Mouse (Mus musculus) hindbrain, postnatal 0 days (tissue): ENCODE data around the gene Ak2. TPM values are rescaled to one million over a fixed set of nuclear protein-coding genes. Genes with fewer than 3 reads are reported as not detected.

ENCODE experiments used
- ATAC-seq: fragments of 200-750 bp; cut with Nextera tagmentation; 2 replicates; pipeline ENCODE4 v1.8.0; 2017; ENCODE audit warnings: mild to moderate bottlenecking, moderate TSS enrichment, moderate library complexity
- DNase-seq: peaks from one replicate; pipeline ENCODE4 v3.0.0-alpha.2; 2015; ENCODE audit warnings: low spot score
- H3K27ac ChIP-seq: fragments of 300-500 bp; sonication (generic); 2 replicates; pipeline ENCODE4 v1.5.1; 2014; ENCODE audit warnings: mild to moderate bottlenecking
- H3K27me3 ChIP-seq: fragments of 300-500 bp; sonication (generic); 2 replicates; pipeline ENCODE4 v1.6.1; 2014; ENCODE audit warnings: low read length, mixed read lengths; ENCODE audit not compliant: insufficient read depth
- H3K36me3 ChIP-seq: fragments of 300-500 bp; sonication (generic); 2 replicates; pipeline ENCODE4 v1.6.1; 2014; ENCODE audit warnings: low read length, mixed read lengths; ENCODE audit not compliant: insufficient read depth
- H3K4me1 ChIP-seq: fragments of 300-500 bp; sonication (generic); 2 replicates; pipeline ENCODE4 v1.6.1; 2014; ENCODE audit warnings: antibody characterized with exemption, low read length, mixed read lengths; ENCODE audit not compliant: insufficient read depth
- H3K4me2 ChIP-seq: fragments of 300-500 bp; sonication (generic); 2 replicates; pipeline ENCODE4 v1.6.1; 2014; ENCODE audit warnings: low read depth, mild to moderate bottlenecking, low read length, moderate library complexity, mixed read lengths
- H3K4me3 ChIP-seq: fragments of 300-500 bp; sonication (generic); 2 replicates; pipeline ENCODE4 v1.5.1; 2014; ENCODE audit warnings: low read length
- H3K9ac ChIP-seq: fragments of 300-500 bp; sonication (generic); replicated peaks from 2 replicates; pipeline ENCODE4 v1.6.1; 2014; ENCODE audit warnings: mild to moderate bottlenecking, low read length, moderate library complexity, mixed read lengths
- H3K9me3 ChIP-seq: fragments of 300-500 bp; sonication (generic); 2 replicates; pipeline ENCODE4 v1.6.1; 2016; ENCODE audit warnings: low read length, mixed read lengths
- CTCF ChIP-seq: IDR thresholded peaks from 2 replicates; pipeline ENCODE4 v1.5.1; 2016; ENCODE audit warnings: antibody characterized with exemption, control low read depth, low read depth
- WGBS: fragments of 180-500 bp; shearing (Covaris S2); extraction: QIAGEN DNeasy Blood & Tissue Kit; methylation state at CpG from one replicate; pipeline ENCODE4 v1.1.7; 2014; 5-methylcytosine and 5-hydroxymethylcytosine counted together
- polyA plus RNA-seq: library from polyadenylated mRNA; unstranded; fragments of >200 nt; fragmentation: Nextera tagmentation; extraction: Ambion mirVana; gene quantifications from 2 replicates; pipeline ENCODE4 v1.2.1, GENCODE M21; 2015
- total RNA-seq: library from RNA; depleted of rRNA; stranded (reverse); fragments of >200 nt; gene quantifications from 2 replicates; pipeline ENCODE4 v1.2.3, GENCODE M21; 2014; rRNA removed

The Ak2 gene
- total and polyA plus RNA-seq, 2 experiments from 2014 or later: 32.3 to 78.5 TPM

DNA sequence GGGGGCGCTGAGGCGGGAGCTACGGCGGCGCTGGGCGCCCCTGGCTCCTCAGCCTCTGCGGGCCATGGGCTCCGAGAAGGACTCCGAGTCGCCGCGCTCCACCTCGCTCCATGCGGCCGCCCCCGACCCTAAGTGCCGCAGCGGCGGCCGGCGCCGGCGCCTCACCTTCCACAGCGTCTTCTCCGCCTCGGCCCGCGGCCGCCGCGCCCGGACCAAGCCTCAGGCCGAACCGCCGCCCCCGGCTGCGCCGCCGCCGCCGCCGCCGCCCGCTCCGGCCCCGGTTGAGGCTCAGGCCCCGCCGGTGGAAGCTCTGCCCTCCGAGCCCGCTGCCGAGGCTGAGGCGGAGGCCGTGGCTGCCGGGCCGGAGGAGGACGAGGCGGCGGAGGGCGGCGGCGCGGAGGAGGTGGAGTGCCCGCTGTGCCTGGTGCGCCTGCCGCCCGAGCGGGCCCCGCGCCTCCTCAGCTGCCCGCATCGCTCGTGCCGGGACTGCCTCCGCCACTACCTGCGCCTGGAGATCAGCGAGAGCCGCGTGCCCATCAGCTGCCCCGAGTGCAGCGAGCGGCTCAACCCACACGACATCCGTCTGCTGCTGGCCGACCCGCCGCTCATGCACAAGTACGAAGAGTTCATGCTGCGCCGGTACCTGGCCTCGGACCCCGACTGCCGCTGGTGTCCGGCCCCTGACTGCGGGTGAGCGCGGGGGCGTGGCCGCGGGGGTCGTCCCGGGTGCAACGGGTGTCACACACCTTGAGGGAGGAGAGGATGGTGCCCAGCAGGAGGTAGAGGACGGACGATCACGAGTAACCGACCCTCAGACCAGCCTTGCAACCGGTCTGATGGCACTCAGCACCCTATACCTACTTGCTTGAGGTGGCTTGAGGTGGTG lies 66.7 kb downstream of the Ak2 start, which contains the start of gene Rnf19b:
TSS of gene Rnf19b (plus strand) at position 65 of the 886 bp plus-strand sequence.
- H3K4me1 ChIP-seq: peaks cover 13% of the 10 kb centered on the region; the same call in 1 of the 2 replicates
- WGBS: under 1% methylated on average over 79 of the region's 107 CpGs
- peak within 1 kb of the TSS; percentile 93 for H3K9ac ChIP-seq
- ATAC-seq (peak; percentile 35), DNase-seq (peak; percentile 39)
- H3K9me3 ChIP-seq: no peaks in the 10 kb centered on the region
- H3K4me3 ChIP-seq: peak within 1 kb of the TSS; percentile 80
- H3K36me3 ChIP-seq: no peaks in the 10 kb centered on the region
- no peak for TF ChIP-seq CTCF
- peak within 1 kb of the TSS; percentile 98 for H3K4me2 ChIP-seq
- H3K27ac ChIP-seq: peak within 1 kb of the TSS; percentile 96
- H3K27me3 ChIP-seq: no peaks in the 10 kb centered on the region

DNA sequence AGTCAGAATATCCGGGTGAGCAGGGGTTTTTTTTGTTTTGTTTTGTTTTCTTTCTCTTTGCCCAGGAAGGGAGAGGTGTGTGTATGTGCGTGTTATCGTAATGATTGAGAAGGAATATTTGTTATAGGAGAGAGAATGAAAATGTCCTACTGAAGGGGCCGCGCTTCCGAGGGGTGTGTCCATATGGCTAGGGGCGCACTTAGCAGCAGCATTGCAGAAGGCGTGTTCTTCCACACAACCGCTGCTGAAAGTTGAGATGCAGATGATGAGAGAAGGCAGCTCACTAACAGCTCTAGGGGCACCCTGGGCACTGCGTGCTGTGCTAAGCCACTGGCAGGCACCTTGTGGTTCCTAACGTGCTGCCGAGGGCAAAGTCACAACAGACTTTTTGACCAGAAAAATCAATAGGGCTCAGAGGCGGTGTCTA lies 67.4 kb downstream of the Ak2 start:
- peak overlapping the region; percentile 93 for H3K9ac ChIP-seq
- H3K27me3 ChIP-seq: no peaks in the 10 kb centered on the region
- no peak for ATAC-seq
- peaks cover 13% of the 10 kb centered on the region; the same call in 1 of the 2 replicates for H3K4me1 ChIP-seq
- no peaks in the 10 kb centered on the region for H3K36me3 ChIP-seq
- 3% methylated on average over 13 of the region's 13 CpGs for WGBS
- TF ChIP-seq CTCF: no peak
- no peaks in the 10 kb centered on the region for H3K9me3 ChIP-seq
- peak overlapping the region; percentile 80 for H3K4me3 ChIP-seq
- peak overlapping the region; percentile 98 for H3K4me2 ChIP-seq
- peak; percentile 41 for DNase-seq
- H3K27ac ChIP-seq: 0 out of 2 replicates have a peak overlapping the region, but pooled peaks have one; percentile 96

DNA sequence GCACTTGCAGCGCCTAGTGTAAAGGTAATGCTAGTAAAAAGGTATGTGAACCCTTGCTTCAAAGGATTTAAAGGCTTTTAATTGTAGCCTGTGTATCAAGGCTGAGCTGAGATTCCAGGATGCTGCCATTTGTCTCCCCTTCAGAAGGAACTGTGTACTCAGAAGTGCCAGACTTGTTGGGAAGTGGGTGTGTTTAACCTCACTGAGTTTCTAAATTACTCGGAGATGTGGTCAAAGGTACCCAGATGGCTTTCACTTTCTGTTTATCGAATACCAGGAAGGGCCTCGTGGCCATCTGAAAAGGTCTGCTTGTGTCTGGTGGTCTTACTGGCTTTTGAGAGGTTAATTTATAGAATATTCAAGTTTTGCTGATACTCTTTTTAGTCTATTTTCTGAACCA lies 68.2 kb downstream of the Ak2 start:
- WGBS: 55% methylated on average over 4 of the region's 4 CpGs
- Histone ChIP-seq H3K27me3 (no peaks in the 10 kb centered on the region), H3K9me3 (no peaks in the 10 kb centered on the region), H3K4me3 (peak overlapping the region; percentile 80), H3K27ac (no peak overlapping the region), H3K4me2 (peak overlapping the region; percentile 98), H3K9ac (peak overlapping the region; percentile 93), H3K4me1 (peaks cover 13% of the 10 kb centered on the region; the same call in 1 of the 2 replicates), H3K36me3 (no peaks in the 10 kb centered on the region)
- DNase-seq (no peak), ATAC-seq (no peak)
- no peak for TF ChIP-seq CTCF

Other genes starting within 250 kb of the Ak2 start
- 0.47 and 1.1 TPM in 2 replicates for gene A3galt2, start 236.6 kb upstream of the Ak2 start, total RNA-seq
- 0.10 TPM in 2 replicates for gene A3galt2, start 236.6 kb upstream of the Ak2 start, polyA plus RNA-seq
- gene Zfp362, start 185.9 kb upstream of the Ak2 start, total RNA-seq: 25.6 and 35.7 TPM in 2 replicates
- gene Zfp362, start 185.9 kb upstream of the Ak2 start, polyA plus RNA-seq: 23.3 and 24.9 TPM in 2 replicates
- gene Trim62, start 108.4 kb upstream of the Ak2 start, total RNA-seq: 30.8 and 33.4 TPM in 2 replicates
- gene Trim62, start 108.4 kb upstream of the Ak2 start, polyA plus RNA-seq: 23.4 and 27.9 TPM in 2 replicates
- 32.7 and 35.0 TPM in 2 replicates for gene Azin2, start 29.5 kb upstream of the Ak2 start, total RNA-seq
- gene Azin2, start 29.5 kb upstream of the Ak2 start, polyA plus RNA-seq: 32.9 and 33.0 TPM in 2 replicates
- gene Rnf19b, start 66.3 kb downstream of the Ak2 start, total RNA-seq: 141 and 156 TPM in 2 replicates
- gene Rnf19b, start 66.3 kb downstream of the Ak2 start, polyA plus RNA-seq: 29.9 and 31.8 TPM in 2 replicates
- gene Tmem54, start 113.6 kb downstream of the Ak2 start, total RNA-seq: not detected in 2 replicates
- 0.19 and 0.39 TPM in 2 replicates for gene Tmem54, start 113.6 kb downstream of the Ak2 start, polyA plus RNA-seq
- 270 and 290 TPM in 2 replicates for gene Hpca, start 130.1 kb downstream of the Ak2 start, total RNA-seq
- 179 and 202 TPM in 2 replicates for gene Hpca, start 130.1 kb downstream of the Ak2 start, polyA plus RNA-seq
- gene Fndc5, start 145.0 kb downstream of the Ak2 start, total RNA-seq: 33.5 and 38.4 TPM in 2 replicates
- gene Fndc5, start 145.0 kb downstream of the Ak2 start, polyA plus RNA-seq: 19.6 and 20.1 TPM in 2 replicates
- gene S100pbp, start 197.8 kb downstream of the Ak2 start, total RNA-seq: 35.9 and 36.8 TPM in 2 replicates
- 16.2 and 16.9 TPM in 2 replicates for gene S100pbp, start 197.8 kb downstream of the Ak2 start, polyA plus RNA-seq
- 56.0 and 79.6 TPM in 2 replicates for gene Yars, start 197.8 kb downstream of the Ak2 start, total RNA-seq
- 101 and 102 TPM in 2 replicates for gene Yars, start 197.8 kb downstream of the Ak2 start, polyA plus RNA-seq